Mouse (Mus musculus): ENCODE measurements at regions not wholly inside any gene's neighbourhood (a gene's known extent, or its start where the extent isn't known, plus 50 kb on each side); places are given as distances from the start of the nearest gene placed in this dataset.

DNA sequence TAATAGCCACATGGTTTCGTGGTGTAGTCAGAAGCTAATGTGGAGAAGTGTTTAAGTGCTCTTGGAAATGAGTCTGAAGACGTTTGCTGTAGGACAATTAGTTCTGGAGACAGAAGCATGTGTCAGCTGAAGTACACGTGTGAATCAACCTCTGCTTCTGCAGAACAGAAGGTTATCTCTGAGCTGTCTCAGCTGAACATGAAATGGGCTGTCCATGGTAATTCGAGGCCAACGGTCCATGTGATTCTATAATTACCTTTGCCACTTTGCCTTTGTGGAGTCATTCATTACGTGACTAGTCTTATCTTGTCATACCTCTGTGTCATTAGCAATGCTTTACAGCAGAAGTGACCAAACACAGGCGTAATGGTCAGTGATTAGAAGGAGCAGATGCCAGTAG is 295.6 kb upstream of the Veph1 start:
- DNase-seq, result no peak

DNA sequence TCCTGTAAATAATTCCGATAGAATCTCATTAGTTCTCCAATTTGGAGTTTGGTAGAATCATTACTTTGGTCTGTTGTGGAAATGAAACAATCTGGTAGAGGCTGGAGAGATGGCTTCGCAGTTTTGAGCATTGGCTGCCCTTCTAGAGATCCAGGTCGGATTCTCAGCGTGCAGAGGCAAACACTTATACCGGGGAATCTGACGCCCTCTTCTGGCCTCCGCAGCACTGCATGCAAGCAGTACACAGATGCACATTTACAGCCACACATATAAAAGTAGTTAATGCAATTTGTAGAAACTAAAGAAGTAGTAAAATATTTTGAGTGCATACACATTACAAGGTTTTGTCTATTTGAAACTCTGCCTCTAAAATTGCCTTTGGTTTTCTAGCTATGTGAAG is 294.1 kb upstream of the Veph1 start:
- no peak for DNase-seq

DNA sequence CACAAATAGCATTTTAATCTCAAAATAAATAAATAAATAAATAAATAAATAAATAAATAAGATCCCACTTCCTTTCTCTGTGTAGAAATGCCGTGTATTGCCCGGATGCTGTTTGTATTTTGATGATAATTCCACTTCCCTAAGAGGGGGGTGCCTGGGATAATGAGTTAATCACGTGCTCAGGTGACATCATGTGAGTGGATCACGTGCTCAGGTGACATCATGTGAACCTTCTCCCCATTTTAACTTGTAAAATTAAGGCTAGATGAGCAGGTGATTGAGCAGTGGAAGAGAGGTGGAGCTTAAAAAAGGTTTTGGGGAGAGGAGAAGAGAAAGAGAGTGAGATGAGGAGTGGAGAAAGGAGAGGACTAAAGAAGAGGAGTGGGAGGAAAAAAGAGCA is 292.8 kb upstream of the Veph1 start:
- DNase-seq, result no peak

DNA sequence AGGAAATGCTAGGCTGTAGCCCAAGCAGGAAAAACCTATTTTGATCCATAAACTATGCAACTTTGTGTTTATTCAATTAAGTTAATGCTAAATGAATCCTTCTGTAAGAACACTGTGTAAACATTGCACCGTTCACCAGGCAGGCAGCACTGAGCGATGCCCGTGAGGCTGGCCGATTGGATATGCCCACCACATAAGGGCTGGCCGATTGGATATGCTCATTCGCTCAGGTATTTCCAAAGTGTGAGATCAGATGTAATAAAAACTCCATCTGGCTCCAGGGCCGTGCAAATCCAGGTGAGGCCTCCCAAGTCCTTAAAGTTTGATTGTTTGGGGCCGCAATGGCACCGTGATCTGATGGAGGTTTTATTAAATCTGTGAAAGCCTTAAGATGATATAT is 288.2 kb upstream of the Veph1 start:
- DNase-seq, result no peak

DNA sequence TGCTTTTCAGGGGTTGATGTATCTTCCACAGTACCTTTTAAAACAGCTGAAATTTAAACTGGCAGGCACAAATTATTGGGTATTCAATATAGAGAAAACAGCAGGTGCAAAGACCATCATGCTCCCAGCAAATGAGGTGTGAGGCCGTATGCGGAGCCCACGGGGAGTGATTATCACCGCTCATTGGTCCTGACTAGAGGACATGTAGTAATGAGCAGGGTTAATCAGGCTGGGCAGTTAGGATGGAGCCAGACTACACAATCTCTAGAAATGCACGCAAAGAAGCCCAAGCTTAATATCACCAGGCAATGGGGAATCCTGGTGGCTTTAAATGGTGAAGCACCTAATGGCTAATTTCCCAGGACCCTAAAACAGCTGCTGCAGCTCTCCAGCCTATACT is 287.5 kb upstream of the Veph1 start:
- DNase-seq, result no peak

DNA sequence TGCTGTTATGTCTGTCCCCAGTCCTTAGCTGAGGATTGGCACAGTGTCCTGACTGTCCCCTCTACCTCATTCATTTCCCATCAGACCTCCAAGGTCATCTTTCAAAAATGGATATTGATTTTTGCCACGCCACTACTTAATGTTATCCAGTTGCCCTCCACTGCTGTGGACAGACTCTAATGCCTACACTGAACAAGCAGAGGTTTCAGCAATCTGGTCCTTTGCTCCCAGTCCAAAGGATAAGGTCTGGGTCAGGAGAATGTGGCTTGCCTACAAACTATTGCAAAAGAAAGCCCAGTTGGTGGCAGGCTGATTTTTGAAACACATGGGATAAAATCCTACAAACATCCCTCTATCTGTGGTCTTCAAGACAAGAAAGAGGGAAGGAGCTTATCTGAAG is 280.0 kb upstream of the Veph1 start:
- no peak for DNase-seq

DNA sequence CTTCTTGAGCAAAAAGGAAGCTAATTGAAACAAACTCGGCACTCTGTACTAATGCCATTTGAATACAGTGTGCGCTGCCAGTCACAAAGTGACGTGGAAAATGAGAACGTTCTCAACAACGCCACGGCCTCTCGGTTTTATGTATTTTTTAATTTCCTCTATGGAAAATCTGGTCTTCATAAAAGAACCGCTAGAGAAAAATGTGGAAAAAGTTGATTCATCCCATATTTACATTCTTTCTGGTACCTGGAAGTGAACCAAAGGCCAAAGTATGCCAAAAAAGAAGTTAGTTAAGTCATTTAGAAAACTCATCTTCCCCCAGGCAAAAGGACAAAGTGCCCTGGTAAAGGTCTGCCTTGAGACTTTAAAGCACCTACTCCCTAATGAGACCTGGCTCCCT is 277.7 kb upstream of the Veph1 start:
- no peak for DNase-seq

DNA sequence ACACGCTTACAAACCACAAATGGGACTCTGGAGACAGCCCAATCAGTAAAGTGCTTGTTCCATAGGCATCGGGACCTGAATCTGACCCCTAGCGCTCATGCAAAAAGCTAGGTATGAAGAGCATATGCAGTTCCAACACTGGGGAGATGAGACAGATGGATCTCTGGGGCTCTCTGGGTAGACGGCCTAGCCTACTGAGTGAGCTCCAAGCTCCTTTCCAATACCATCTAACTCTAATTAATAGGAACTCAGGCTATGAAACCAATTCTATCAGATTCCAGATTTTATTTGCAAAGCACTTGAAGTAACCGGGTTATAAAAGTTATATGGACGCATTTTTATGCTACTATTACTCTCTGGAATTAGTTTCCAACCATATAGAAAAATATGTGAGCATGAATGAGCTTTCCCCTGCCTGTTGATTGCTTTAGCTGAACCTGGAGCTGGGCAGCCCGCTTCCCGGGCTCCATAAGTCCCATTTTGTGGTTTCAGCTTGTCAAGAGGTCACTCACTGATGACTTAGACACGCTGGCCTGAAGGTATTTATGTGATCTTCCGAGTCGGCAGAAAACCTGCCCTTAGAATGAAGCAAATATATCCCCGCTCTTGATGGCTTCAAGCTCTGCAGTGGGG is 276.4 kb upstream of the Veph1 start:
- DNase-seq, result no peak

DNA sequence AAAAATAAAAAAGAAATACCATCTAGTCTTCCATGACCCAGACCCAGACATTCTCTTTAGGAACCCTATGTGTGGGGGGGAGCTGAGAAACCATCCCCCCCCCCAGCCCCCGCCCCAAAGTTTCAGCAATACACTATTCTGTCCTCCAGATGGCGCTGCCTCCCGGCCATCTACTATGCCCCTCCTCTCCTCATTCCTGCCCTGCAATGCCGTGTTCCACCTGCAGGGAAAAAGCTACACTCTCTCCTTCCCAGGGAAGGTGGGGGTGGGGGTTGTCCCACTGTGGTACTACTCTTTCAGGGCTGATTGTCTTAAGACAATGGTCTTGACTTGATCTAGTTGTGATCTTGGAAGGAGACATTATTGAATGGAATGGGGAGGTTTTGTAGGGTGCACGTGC is 273.7 kb upstream of the Veph1 start:
- no peak for DNase-seq

DNA sequence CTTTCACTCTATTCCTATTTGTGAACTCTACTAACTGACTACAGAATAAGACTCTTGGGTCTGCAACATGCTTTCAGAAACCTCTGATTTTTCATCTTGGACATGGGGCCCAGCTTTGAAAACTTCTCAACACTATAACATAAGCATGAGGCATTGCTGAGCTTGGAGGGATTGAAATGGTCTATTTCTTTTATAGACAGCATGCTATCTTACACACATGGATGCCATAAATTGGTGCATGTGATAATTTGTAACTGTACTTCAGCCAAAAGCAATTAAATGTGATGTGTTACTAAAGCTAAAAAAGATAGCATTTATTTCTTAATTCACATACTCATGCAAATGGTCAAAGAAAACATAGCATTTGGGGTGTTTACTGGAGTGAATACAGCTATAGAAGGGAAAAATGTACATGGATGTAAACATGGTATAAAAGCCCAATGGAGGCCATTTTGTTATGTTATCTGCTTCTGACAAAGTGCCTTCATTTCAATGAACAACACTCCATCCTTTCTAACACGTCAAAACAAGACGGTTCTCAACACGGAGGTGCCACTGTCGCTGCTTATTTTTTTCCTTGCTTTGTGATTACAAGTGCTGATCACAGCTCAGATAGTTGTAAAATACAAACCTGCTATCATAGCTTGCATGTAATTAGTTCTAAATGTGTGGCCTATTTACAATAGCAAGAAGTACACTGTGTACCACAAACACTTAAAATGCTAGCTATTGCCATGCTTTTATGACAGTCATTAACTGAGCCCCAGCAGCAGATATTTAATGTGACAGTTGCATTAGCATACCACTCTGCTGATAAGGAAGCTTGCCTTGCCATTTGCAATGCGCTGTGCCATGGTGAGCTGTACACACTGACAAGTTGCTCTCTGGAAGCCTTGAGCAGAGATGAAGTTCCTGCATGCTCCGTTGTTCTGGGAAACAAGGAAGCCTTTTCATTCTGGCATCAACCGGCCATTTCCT is 267.9 kb upstream of the Veph1 start:
- DNase-seq, result no peak

DNA sequence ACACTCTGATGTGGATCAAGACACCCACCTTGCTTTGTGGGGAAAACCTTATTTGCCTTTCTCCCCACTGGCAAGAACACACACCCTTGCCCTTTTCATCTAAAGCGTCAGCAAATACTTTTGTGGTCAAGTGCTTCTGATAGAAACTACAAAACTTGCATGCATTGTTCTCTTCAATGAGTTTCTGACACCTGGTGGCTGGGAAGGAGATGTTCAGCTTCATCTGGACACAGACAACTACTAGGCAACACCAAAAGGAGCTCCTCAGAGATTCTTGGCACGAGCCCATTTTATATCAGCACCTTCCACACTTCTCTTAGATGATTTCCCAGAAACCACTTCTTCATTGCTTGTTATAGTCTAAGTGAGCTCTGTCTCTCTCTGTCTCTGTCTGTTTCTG is 266.7 kb upstream of the Veph1 start:
- no peak for DNase-seq

DNA sequence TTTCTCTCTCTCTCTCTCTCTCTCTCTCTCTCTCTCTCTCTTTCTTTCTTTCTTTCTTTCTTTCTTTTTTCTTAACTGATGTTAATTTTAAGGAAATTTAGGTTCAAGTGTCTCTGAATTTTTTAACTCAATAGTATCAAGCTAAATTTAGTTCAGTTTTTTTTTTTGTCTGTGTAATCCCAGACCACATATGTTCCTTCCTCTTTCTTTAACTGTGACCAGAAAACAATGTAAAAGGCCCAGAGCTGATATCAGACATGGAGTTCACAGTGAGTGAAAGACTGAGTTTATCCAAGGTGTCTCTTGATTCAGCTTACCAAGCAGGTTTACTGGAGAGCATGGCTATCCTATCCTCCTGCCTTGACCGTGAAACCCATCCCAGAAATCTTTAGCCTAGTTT is 258.9 kb upstream of the Veph1 start:
- DNase-seq, result no peak

DNA sequence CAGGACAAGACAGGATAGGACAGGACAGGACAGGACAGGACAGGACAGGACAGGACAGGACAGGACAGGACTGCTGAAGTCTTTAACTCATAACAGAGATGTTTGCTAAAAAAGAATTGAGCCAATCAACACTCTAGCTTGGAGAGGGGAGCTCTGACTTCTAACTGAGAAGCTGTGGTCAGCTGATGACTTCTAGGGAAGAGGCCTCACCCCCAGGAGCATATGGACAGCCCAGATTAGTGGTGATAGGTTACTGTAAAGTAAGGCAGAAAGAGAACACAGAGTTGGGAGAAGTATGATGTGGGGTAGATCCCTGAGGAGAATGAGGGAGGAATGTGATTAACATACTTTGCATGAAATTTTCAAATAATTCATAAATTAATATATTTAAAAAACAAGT is 254.3 kb upstream of the Veph1 start:
- DNase-seq, result no peak

DNA sequence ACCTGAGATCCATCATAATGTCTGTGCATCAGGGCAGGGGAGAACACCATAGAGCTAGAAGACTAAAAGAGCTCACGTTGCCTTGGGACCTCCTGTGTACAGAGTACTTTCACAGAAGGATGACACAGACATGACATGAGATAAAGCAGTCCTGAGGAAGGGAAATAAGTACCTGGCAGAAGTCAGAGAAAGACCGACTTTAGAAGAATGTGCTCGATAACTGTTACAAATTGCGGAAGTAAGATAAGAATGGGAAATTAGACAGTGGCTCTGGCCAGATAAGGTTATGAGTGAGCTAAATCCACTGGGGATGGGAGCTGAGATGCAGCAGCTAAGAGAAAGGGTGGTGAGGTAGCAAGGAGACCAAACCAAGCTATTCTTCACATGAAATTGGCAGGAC is 249.9 kb upstream of the Veph1 start:
- DNase-seq, result no peak

DNA sequence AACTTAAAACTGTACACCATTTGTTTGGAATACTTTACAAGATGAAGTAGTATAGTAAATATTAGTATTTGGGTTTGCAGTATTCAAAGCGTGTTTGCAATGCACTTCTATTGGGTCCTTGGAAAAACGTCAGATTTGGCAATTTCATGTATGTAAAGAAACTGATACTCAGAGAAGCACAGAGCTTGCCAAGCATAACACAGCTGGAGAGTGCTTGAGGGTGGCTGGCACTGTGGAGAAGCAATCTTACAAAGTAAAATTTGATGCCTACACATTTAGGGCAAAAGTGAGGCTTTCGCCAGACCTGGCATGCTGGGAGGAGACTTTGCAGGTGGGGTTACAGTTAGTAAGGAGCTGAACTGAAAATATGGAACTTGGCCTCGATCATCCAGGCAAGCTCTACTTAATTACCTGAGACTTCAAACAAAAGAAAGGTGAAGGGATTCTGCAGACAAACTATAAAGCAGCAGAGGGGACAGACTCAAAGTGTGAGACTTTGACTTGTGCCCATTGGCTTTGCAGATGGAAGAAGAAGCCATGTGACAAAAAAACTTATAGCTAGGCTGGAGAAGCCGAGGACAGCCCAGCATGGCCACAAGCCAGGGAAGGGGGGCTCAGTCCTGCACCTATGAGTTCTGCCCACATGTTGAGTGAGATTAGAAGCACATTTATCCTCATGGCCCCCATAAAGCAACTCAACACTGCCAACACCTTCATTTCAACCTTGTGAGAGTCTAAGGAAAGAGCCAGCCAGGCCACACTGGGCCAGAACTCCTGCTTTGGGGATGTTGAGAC is 247.7 kb upstream of the Veph1 start:
- no peak for DNase-seq

DNA sequence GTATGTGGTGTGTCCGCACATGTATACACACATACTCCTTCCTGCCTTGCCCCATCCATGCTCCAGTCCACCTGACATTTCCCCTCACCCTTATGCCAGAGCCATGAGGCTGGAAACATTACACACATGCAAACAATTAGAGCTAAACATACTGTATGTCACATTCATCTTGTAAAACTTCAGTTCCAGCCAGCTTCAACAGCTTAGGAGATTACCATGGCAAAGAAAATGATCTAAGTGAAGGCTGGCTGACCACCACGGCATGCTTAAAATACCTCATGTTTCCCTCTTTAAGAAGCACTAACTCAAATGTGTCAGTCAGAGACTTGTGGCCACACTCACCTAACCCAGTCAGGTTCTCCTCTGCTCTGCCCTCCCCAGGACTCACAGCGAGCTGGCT is 246.2 kb upstream of the Veph1 start:
- DNase-seq, result no peak

DNA sequence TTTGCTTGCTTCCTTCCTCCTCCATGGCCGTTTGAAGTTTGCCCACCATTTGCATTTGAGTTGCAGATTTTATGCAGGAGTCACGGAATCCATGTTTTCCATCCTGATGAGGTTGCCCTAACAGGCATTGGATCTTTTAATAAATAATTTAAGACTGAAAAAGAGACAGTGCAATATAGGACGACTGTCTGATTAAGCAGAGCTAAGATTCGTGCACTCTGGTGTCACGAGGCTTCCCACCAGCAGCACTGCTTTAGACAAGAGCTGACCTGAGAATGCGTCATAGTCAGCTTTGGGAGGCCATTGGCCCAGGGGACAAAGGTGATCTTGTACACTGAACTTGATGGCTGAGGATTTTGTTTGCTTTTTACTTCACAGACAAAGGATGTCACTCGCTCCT is 241.3 kb upstream of the Veph1 start:
- no peak for DNase-seq

DNA sequence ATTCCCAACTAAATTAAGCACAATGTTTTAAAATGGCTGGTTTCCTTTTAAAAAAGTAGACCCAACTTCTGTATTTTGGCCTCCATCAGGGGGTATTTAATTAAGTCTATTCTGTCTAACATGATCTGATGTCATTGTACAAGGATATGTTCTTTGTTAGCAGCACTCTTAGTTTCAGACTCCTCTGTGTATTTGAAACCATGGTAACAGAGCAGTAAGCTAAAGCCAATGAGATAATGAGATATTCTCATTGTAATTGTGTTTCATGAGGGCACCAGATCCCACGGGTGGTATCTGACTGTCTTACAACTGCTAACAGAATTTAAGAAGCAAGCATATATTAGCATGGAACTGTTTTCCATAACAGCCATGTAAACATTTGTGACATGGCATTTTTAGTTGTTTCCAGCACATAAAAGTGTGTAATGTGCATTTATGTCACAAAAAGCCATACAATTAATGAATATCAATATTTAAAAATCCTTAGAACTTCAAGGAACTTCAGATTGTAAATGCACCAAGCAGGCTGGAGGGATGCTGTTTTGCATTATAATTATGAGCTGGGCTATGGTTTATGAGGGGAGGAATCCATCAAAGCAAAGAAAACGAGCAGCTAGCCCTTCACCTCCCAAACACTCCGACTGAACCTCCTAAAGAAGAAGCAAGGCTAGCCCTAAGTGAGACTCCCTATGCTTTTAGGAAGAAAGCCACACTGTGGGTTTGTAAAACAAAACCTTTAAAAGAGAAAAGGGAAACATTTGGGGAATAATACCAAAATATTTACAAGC is 240.7 kb upstream of the Veph1 start:
- DNase-seq, result no peak

DNA sequence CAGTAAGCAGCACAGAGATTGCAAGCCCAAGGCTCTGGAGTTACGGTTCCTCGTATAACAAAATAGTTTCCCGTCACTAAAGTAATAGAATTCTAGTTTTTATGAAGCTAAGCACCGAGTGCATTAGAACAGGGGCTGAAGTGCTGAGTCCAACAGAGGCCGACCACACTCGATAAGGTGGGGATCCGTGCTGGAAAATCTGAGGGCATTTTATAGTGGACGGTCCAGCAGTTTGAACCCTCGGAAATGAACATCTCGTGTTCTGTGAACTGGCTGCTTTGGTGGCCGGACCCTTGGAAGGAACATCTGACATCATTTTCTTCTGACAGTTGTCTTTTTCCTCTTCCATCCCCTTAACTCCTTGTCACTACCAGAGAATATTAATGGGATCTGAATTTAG is 240.0 kb upstream of the Veph1 start:
- no peak for DNase-seq

DNA sequence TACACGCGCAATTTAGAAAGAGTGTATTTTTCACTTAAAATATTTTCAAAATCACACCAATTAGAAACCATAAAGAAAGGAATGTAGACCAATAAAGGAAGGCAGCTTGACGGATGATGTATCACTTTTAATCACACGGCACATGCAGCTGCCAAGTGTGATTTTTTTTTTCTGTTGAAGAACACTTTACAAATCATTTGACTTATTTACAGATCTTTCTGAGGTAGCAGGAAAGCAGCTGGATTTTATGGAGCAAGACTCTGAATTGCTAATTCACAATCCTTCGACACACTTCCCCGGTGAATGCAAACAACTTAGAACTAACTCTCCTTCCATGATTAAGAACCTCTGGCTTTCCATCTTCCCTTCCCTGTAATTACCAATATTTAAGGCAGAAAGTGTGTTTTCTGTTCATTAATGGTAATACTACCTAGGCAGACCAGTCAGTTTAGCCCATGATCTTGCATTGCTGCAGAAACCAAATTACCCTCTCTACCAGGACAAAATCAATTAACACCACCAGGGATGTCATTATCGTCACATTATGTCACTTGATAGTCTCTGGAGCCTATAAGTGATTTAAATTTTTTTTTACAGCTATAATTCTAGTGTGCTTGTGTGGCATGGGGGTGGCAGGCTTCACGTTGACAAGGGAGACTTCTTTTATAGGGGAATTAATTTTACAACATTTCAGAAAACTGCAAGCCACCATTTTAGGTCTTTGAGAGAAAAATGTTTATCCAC is 239.3 kb upstream of the Veph1 start:
- no peak for DNase-seq

DNA sequence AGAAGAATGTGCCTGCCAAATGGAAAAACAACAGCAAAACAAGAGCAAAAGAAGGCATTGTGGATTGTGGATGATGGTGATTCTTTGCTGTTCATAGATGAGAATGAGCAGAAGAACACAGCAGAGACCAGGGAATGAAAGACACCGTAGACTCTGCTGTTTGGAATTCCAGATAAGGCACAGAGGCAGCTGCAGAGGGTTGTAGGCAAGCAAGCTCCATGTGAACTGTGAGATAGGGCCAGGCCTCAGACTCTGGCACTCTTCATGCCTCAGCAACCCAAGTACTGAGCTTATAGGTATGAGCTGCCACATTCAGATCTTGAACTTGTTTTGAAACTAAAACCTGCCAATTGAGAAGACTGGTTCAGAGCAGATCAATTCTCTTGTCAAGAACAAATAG is 223.3 kb upstream of the Veph1 start:
- no peak for DNase-seq

DNA sequence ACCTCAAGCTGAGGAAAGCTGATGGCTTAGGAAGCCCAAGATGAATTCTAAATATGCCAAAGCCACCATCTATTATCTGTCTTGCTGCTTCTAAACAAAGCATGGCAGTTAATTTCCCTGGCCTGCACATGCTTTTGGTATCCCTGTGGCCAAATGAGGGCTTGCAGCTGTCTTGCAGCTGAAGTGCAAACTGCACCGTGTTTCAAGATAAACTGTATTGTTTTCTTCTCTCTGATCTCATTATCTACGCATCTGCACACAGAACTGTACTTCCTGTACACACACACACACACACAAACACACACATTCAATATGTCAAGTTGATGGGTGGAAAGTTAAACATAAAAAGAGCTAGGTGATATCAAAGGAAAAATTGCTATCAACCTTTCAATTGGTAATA is 221.7 kb upstream of the Veph1 start:
- DNase-seq, result no peak
